Mouse (Mus musculus): Measurements from ENCODE around the gene Adk. TPM values are rescaled to one million over a fixed set of nuclear protein-coding genes. Genes with fewer than 3 reads are reported as not detected.

Gene Adk
- total RNA-seq, 2 experiments from 2014 or later, result 85.9 to 86.1 TPM

DNA sequence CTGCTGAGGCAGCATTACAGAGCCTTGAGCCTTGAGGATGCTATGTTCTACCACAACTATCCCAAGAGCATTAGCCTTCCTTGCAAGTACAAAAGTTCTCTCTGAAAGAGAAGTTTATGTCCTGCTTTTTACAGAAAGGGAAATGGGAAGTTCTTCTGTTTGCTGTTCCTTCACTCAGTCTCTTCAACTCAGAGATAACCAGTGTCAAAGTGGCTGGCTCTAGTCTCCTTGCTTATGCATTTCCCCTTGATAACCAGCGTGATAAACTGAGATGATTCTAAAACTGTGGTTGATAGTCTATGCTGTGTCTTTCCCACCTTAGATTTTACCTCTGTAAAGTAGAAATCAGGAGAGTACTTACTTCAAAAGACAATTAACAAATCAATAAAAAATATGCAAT, 223.4 kb downstream of the Adk start:
- DNase-seq, result no peak

DNA sequence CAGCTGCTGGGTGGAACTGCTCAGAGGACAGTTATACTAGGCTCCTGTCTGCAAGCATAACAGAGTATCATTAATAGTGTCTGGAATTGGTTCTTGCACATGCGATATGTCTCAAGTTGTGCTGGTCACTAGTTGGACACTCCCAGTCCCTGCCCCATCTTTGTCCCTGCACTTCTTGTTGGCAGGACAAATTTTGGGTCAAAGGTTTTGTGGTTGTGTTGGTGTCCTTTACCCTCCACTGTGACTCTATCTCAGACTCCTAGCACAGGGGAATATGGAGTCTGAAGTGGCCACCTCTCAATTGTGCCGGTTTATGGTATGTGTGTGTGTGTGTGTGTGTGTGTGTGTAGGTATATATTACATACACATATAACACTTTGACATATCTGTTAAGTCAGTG, 225.9 kb downstream of the Adk start:
- DNase-seq, result no peak

DNA sequence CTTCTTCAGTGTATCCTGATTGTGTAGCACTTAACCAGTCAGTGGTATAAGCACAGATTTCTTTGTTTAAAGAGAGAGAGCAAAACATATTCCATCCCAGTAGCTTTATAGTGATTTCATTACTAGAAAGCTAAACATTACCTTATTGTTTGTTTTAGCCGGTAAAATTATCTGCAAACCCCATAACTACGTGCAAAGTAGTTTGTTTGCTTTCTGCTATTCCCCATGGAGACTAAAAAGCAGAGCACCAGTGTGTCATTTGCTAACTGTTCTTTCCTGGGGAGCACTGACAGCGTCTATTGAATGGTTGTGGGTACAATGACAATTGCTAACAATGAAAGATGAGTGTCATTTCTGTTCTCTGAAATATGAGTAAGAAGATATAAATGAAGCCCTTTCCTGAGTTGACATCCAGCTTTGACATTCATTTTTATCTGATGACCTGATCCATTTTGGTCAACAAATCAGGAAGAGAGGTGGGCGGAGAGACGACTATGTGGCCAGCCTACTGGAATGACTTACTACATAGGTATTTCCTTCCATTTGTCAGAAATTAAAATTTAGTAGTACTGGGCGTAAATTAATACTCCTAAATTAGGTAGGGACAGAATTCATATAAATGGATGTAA, 226.6 kb downstream of the Adk start:
- no peak for DNase-seq

DNA sequence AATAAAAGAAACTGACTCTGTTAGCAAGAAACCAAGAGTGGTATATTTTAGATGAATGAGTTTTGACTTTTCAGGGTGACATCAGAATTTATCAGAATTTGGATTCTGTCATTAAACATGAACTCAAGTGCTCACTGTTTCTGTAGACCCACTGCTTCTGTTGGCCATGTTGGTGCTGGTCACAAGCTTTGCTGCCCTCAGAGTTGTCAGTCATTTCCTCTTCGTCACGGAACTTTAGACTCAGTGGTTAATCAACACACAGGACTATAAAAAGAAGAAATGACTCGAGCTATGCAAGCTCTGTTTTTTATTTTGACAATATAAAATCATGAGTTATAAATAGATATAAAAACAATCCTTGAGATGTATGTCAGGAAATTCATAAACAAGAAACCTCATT, 228.1 kb downstream of the Adk start:
- DNase-seq, result no peak

DNA sequence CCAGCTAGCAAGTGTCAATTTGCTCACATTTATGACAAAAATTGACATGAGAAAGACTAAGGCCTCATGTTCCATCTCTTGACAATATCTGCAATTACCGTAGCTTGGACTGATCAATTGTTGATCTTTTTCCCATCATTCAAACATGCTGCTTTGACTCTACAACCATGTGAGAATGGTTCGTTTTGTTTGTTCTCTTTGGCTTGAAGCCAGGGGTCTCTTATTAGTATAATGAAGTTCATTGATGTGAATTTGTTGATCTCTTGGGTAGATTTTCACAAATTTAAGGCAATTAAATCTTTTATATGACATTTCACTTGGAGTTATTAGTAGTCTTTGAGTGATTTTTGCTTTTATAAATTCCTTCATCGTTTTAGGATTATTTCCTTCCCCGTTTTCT, 229.1 kb downstream of the Adk start:
- no peak for DNase-seq

DNA sequence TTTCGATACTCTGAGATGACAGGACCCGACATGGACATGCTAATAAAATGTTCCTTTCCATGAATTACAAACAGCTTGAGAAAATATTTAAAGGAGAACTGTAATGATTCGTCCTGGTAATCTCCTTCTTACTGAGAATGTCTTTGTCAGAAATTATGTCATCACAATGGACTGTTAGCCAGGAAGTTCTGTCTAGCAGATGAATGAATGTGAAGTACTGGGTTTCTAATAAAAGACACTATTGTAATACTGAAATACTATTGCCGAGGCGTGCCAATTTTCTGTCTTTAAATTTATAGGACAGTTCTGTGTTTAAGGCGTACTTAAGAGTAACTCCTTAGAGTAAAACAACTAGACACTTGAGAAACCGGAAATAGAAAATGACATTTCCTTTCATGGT, 231.7 kb downstream of the Adk start:
- no peak for DNase-seq

DNA sequence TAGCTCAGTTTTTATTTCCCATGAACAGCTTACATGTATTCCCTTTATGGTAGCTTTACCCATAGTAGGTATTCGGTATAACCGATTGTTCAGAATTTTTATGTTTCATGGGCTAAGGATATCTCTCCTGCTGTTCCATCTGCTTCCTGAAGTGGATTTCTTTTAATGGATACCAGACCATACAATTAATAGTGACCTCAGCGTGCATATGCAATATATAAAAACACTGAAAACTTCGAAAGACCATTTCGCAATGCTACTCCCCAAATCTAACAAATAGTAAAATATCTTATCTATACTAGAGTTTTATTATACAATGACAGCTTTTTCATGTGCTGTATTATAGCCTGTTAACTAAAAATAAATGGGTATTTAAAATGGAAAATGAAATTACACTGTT, 232.5 kb downstream of the Adk start:
- DNase-seq, result no peak

DNA sequence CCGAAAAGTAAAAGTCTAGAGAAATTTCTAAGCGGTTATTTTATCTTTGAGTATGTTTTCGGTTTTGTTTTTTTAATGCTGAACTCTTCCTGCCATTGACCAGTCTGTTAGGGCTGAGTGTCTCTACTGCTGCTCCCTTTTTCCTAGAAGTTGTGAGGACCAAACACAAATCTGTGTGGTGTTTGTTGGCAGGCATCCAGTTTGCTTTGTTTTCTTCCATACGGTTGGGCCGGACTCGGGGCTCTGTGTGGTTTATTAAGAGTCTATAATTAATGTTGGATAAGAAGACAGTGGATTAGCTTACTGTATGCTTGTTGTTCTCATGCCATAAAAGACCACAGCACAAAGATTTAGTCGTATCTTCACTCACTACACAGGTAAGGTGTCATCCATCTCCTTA, 233.9 kb downstream of the Adk start:
- no peak for DNase-seq

DNA sequence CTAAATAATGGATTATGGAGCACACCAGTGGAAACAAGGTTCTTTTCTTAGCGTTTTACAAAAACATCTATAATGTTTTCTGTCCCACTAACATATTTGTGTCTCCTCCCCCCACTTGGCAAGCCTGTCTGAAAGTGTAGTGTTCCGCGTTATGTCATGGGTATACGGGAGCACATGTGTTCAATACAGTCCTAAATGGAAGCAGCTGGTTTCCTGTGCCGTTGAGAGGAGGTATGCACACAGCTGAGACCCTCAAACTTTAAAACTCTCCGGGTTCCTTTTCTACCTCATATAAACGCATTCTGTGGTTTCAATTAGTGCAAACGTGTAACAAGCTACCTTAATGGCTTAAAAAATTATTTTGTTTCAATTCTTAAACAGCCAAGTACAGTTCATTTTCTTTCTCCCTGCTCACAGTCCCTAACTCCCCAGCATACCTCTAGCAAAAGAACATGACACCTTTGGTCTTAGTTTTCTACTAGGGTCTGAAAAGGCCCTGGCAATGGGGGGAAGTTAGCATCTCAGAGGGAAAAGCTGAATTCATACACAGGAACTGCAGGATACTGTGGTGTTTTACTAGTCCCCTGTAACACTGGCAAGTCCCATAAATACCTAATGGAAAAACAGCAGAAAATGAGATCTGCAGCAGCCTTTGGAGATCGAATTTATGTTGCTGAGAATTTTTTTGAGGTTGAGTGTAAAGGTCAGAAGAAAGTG, 235.5 kb downstream of the Adk start:
- DNase-seq, result no peak

DNA sequence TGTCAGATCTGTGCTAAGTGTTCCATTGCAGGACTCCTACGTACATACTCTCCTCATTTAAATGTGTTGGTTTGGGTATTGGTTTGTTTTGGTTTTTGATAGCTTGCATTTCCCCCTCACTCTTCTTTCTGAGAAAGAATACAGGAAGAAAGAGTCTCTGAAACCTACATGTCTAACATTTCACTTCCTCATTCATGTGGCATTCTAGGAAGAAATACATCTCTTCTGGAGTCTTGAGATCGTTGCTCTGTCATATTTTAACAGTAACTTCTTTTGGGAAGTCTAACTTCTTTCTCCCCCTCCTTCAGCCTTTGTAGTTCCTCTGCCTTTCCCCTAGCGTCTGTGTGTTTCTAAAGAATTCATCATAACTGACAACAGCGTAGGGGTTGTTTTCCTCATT, 247.4 kb downstream of the Adk start:
- DNase-seq, result no peak

DNA sequence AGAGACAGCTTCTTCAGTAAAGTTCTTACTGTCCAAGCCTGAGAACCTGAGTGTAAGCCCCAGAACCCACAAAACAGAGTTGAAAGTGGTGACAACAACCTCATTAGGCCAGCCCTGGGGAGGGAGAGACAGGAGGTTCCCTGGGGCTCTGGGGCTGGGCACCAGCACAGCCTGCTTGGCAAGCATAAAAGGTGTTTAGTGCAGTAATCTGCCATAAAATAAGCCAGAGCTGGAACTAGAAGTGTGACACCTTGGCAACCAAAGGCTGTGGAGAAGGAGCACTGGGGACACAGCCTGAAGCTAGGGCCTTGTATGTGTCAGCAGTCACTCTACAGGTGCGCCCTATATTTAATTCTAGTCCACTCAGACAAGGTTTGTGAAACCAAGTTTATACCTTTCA, 252.4 kb downstream of the Adk start:
- no peak for DNase-seq

DNA sequence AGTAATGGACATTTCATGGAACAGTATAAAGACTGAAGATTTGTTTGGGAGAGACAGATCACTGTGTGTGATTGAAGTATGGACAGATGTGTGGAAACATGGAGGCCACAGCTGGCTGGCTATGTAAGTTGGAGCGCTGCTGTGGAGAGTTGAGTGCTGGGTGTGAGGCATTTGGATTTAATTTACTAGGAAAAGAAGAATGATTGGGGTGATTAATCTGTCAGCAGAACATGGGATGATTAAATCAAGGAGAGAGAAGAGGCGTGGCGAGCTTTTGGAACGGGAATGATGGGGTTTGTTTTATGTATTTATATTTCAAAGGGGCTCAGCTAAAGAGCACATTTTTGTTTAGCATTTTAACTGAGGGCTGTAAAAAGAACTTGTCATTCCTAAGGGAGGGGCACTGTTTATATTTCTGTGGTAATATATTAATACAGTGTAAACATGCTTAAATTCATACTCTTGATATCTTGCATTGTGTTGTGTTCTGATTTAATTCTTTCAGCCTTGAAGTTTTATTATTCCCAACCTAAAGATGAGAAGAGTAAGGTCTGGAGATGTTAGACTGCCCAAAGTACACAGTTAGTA, 256.1 kb downstream of the Adk start:
- DNase-seq, result no peak

DNA sequence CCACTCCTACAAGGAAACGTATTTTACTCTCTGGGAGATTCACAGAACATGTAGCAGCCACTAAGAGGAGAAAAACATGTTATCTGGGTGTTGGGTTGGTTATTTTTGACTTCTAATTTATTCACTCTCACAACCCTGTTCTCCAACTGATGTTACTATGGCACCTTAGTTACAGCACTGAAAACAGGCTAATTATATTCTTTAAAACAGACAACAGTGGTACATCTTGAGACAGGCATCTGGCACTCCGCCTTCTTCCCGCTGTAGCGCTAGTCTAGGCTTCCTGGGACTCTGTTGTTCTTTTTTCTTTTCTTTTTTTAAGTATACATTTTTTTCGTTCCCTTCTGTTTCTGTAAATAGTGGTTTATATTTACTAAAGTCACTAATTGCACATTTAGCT, 258.2 kb downstream of the Adk start:
- DNase-seq, result no peak

DNA sequence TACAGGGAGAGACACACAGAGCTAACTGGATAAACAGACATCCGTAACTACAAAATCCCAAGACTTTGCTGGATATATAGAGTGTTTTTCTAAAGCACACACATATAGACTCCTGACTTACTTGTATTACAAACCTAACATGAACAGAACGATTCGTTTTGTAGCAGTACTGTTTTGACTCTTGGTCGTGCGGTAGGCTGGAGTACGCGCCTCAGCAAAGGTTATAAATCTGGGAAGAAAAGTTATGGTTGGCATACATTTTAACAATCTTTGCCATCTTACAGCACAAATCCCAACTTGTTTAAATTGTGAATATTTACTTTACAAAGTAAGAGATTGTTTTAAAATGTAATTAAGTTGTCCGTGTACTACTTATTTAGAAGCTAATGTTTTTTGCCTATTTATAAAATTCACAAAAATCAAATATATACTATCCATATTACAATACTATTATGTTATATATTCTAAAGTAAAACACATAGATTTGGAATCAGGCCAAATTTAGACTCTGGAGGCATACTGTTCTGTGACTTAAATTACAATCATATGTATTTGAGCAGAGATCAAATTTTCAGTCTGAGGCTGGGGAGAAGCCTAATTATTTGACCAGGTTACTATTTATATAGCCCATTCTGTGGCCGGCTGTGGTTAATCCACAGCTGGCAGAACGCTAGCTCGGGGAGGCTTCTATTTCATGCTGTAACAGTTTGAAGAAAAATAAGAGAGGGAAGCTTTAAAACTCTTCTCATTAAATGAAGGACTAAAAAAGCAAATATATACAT, 261.4 kb downstream of the Adk start:
- DNase-seq, result no peak

DNA sequence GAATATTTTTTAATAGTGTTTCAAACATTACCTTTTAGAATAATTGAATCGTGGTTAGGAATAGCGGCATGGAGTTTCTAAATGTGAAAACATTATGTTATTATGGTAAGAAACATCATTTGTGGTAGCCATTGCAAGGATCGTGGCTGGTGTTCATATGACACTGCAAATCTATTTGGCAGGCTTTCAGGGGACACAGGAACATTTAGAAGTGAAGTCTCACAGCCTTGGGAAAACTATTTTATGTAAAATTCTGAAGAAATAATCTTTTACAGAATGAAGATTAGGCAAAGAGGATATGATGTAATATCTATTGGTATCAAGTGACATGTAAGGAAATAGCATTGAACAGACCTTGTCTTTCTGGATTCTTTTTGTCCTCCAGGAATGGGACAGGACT, 262.1 kb downstream of the Adk start:
- no peak for DNase-seq

DNA sequence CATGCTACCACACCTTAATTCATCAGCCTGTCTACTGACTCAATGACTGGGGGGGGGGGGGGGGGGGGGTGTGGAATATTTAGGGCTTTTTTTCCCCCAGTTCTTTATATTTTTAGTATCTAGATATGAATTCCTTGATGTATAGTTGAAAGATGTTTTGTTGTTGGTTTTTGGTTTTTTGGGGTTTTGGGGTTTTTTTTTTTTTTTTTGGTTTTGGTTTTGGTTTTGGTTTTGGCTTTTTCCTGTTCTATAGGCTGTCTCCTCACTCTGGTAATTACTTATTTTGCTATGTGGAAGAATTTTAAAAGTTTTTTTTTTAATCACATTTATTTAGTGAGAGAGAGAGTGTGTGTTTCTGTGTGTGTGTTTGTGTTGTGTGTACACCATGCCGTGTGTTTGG, 282.5 kb downstream of the Adk start:
- no peak for DNase-seq

DNA sequence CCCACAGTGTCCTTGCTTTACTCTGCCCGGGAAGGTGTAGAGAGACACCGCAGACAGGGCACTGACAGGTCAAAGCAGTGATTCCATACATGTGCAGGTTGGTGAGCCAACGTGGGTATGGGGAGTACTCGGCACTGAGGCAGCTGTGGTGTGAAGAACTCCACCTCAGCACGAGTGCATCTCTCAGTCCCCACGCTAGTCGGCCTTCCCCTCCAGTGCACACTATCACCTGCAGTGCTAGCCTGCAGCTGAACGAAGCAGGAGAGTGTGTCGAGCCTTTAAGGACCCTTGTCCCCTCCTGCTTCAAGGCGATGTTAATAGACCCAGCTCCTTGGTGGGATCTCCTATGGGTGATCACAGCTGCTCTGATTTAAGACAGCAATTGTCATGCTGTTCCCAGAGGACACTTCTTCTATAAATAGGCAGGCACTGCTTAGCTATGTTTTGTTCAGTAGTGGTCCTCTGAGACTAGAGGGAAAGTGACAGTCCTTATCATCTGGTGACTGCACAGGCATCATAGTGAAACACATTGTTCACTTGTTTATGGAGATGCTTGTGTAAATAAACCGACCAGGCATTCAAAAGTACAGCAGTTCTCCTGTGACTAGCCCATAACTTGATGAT, 283.4 kb downstream of the Adk start:
- no peak for DNase-seq

DNA sequence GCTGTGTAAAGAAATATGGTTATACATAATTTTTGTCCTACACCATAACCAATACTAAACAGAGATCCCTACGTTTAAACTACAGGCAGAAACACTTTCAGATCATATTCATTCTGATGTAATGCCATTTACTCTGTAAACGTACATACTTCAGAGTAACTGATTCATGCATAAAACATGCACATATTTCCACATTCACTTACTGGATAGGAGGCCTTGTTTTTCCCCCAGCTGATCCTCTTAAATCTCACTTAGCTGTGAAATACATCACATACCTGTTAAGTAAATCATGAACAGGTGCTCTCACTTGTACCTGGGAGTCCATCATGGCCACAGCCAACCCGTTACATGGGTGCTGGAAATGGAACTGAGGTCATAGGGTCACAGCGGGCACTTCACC, 285.6 kb downstream of the Adk start:
- no peak for DNase-seq

DNA sequence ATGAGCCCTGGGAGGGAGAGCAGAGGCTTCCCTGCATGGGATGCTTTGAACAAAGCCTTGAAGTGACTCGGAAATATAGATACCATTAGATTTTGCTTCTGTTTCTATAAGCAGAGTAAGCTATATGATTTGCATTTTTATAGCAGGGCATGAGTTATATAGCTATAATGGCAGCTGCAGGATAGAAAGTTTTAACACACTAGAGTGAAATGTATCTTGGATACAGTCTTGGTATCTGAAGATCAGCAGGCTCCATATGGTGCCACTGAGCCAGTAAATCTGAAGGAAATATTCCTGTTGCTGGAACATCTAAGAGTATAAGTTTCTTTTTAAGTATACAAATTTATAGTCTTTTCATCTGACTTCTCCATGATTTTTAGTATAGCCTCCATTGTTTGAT, 288.8 kb downstream of the Adk start:
- DNase-seq, result no peak

DNA sequence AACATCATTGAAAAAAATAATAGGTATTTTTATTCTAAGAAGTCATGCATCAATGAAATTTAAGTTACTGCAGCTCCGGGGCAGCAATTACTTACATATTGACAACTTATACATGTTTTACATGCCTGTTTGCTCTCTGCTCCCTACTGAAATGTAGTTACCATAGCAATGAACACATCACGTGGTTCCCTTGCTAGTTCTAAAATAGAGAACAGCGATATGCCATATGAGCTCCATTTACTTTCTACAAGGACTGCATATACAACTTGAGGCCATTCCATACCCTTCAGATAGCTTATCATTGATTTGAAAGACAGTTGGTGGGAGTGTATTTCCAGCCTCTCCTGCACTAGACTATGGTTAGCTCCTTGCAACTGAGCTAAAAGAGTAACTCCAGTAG, 290.6 kb downstream of the Adk start:
- DNase-seq, result no peak

DNA sequence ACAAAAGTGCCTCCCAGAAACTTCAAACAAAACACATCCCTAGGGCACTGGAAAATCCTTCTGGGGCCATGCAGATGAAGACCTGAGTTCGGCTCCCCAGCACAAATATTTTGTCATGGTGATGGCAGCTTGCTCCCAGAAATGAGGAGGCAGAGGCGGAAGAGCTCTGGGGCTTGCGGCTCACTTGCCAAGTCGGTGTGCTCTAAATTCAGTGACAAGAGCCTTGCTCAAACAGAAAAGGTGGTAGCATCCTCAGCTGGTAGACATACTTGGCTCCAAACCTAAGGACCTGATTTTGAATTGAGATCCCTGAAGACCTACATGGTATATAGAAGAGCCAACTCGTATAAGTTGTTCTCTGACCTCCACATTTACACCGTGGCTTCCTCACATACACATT, 292.5 kb downstream of the Adk start:
- no peak for DNase-seq

DNA sequence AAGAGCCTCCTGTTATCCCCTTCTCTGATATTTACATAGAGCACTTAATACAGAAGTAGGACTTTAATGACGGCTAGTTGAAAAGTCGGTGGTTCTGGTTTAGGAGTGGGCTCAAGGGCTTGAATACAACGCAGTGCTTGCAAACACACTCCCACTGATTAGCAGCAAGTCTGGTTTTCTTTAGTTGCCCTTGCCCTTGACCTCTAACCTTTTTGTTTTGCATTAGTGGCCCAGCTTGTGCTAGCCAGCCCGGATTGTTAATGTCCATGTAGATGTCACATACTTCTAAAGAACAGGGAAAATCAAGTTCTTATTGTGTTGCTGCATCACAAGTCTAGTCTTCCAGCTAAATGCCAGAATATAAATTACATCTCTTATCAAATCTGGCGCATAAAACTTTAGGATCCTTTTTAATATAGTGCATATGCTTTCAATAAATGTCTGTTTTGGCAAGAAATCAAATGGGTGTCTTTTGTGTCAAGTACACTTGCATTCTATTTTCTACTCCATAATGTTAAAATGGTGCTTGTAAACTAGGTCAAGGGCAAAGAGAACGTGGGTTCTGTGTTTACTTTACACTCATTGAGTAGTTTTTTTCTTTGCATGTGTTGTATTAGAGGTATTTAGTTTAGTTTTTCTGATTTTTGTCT, 296.4 kb downstream of the Adk start:
- no peak for DNase-seq

All from gastrocnemius, postnatal 10 days (tissue).